Mouse (Mus musculus) heart, postnatal 14 days (tissue): ENCODE data around the gene Maged1. TPM values are rescaled to one million over a fixed set of nuclear protein-coding genes. Genes with fewer than 3 reads are reported as not detected.
"Not testable (repeated sequence)": the region's sequence is repeated elsewhere in the genome, so short reads cannot be mapped to it uniquely, and the experiment has no call there.

Experiments used
- DNase-seq, 2 experiments: peaks; one replicate each; pipeline ENCODE4 v3.0.0; 2021 to 2022
- intact Hi-C: fragments of 180-260 bp; cut with DNase I; formaldehyde crosslinking; loops from one replicate; pipeline ENCODE4 v1.15.1; 2025
- long read RNA-seq, 2 experiments: library from polyadenylated mRNA; stranded (forward); transcript quantifications; one replicate each; pipeline ENCODE4 v2.0.0; 2021
- total RNA-seq, 2 experiments: library from RNA; stranded (reverse); gene quantifications; 2 replicates each; pipeline ENCODE4 v1.2.3; 2021

Maged1 gene
- total RNA-seq: 100 to 1,000 TPM; 111 to 115 TPM
- long read RNA-seq, experiment 1, transcript Maged1-201 (13 exons, 2,821 nt): major isoform, 202 of 238 reads
- long read RNA-seq, experiment 1, partial matches to known transcripts: 29 of 238 reads
- long read RNA-seq, experiment 1, other reads (novel, unspliced or antisense): 4 of 238 reads
- long read RNA-seq, experiment 2, transcript Maged1-201 (13 exons, 2,821 nt): major isoform, 218 of 250 reads
- long read RNA-seq, experiment 2, transcript Maged1-207 (12 exons, 2,884 nt): minor isoform, 10 of 250 reads
- long read RNA-seq, experiment 2, partial matches to known transcripts: 18 of 250 reads
- long read RNA-seq, experiment 2, other reads (novel, unspliced or antisense): 4 of 250 reads

- intact Hi-C loops: loop anchor here (5.0 to 10.0 kb wide), 4 partner anchors 60 to 903 kb away; partner anchors contain the start of genes Amer1, Apoo and Fam90a1b
- DNase-seq: peak; percentile 87 to 88
These were observed at the start of gene Maged1 for GRCm38 (mm10) chrX:94541918-94542355. TSS of gene Maged1 (minus strand) at chrX:94542143.

- intact Hi-C loops: no loop called here
These were observed 38.3 kb upstream of the Maged1 start for GRCm38 (mm10) chrX:94580251-94580650.

GRCm38 (mm10) chrX:94564694-94565093 lies 22.8 kb upstream of the Maged1 start:
- intact Hi-C loops: no loop called here

More at GRCm38 (mm10) chrX:94580251-94580650, 38.3 kb upstream of the Maged1 start:
- DNase-seq: no peak

GRCm38 (mm10) chrX:94562392-94562791 lies 20.4 kb upstream of the Maged1 start:
- intact Hi-C loops: no loop called here
- no peak for DNase-seq

More at GRCm38 (mm10) chrX:94564694-94565093, 22.8 kb upstream of the Maged1 start:
- no peak for DNase-seq

GRCm38 (mm10) chrX:94548227-94548626 lies 6.3 kb upstream of the Maged1 start:
- no peak for DNase-seq
- intact Hi-C loops: loop anchor here (5.0 to 10.0 kb wide), 3 partner anchors 116 to 897 kb away; partner anchors contain the start of gene Amer1

- intact Hi-C loops: loop anchor here (5.0 to 10.0 kb wide), 3 partner anchors 114 to 899 kb away; partner anchors contain the start of gene Amer1
- DNase-seq: no peak
These were observed 4.0 kb upstream of the Maged1 start for GRCm38 (mm10) chrX:94545941-94546340.

- peak in 1 of 2 experiments; percentile 26 for DNase-seq
- intact Hi-C loops: loop anchor here (5.0 to 10.0 kb wide), 5 partner anchors 63 to 900 kb away; partner anchors contain the start of genes Amer1, Apoo and Fam90a1b
These were observed 3.0 kb upstream of the Maged1 start for GRCm38 (mm10) chrX:94544923-94545322.

GRCm38 (mm10) chrX:94542536-94542935 lies 593 bp upstream of the Maged1 start:
- no peak for DNase-seq
- intact Hi-C loops: loop anchor here (5.0 to 10.0 kb wide), 4 partner anchors 60 to 902 kb away; partner anchors contain the start of genes Amer1, Apoo and Fam90a1b

GRCm38 (mm10) chrX:94541206-94541605 lies 737 bp downstream of the Maged1 start:
- DNase-seq: peak in 1 of 2 experiments; percentile 2
- intact Hi-C loops: loop anchor here (5.0 to 10.0 kb wide), 4 partner anchors 59 to 904 kb away; partner anchors contain the start of genes Amer1, Apoo and Fam90a1b

- peak; percentile 55 to 69 for DNase-seq
- intact Hi-C loops: loop anchor here (5.0 to 10.0 kb wide), 4 partner anchors 58 to 904 kb away; partner anchors contain the start of genes Amer1, Apoo and Fam90a1b
These were observed 1.4 kb downstream of the Maged1 start for GRCm38 (mm10) chrX:94540341-94541201.

GRCm38 (mm10) chrX:94534346-94534745 lies 7.6 kb downstream of the Maged1 start:
- intact Hi-C loops: no loop called here
- no peak for DNase-seq

- no peak for DNase-seq
- intact Hi-C loops: no loop called here
These were observed 11.6 kb downstream of the Maged1 start for GRCm38 (mm10) chrX:94530301-94530700.

GRCm38 (mm10) chrX:94522166-94522565 lies 19.8 kb downstream of the Maged1 start:
- intact Hi-C loops: no loop called here
- DNase-seq: no peak

- intact Hi-C loops: no loop called here
- DNase-seq: no peak
These were observed 33.5 kb downstream of the Maged1 start for GRCm38 (mm10) chrX:94508442-94508819.

- DNase-seq, intact Hi-C loops: not testable (repeated sequence)
These were observed 34.1 kb downstream of the Maged1 start for GRCm38 (mm10) chrX:94507698-94508441.

- intact Hi-C loops: no loop called here
- no peak for DNase-seq
These were observed 55.7 kb downstream of the Maged1 start for GRCm38 (mm10) chrX:94486001-94486792.
